Mouse (Mus musculus) splenic B cell, adult 2 months (primary cell): ENCODE measurements around the gene Slc52a3.

ENCODE experiments used
- DNase-seq: peaks from one replicate; pipeline ENCODE4 v3.0.0-alpha.2; 2011; ENCODE audit warnings: low read depth, low spot score
- H3K27me3 ChIP-seq: 2 replicates; pipeline ENCODE4 v1.6.1; 2012; ENCODE audit warnings: mild to moderate bottlenecking, low read length, moderate library complexity, mixed read lengths; ENCODE audit not compliant: control insufficient read depth, poor library complexity, insufficient read depth, severe bottlenecking
- H3K36me3 ChIP-seq: 2 replicates; pipeline ENCODE4 v1.6.1; 2012; ENCODE audit warnings: mild to moderate bottlenecking, low read length, moderate library complexity, mixed read lengths; ENCODE audit not compliant: control insufficient read depth, poor library complexity, insufficient read depth, severe bottlenecking

Gene Slc52a3

DNA sequence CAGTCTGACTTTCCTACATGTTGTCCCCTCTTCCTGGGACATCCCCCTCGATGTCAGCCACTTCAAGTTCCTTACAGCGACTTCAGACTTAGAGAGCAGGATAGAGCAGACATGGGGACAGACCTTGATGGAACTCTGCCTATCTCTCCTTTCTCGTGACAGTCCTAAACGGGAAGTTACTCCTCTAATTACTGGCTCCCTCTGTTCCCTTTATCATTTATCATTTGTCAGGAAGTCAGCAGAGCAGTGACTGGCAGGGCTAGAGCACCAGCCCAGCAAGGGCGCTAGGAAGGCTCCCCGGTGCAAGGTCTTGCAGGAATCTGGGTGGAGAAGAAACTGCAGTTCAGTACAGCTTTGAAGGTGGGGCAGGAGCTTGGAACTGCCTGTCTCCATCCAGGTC lies 6.2 kb downstream of the Slc52a3 start:
- Histone ChIP-seq H3K27me3 (no peaks in the 10 kb centered on the region), H3K36me3 (no peaks in the 10 kb centered on the region)
- no peak for DNase-seq

DNA sequence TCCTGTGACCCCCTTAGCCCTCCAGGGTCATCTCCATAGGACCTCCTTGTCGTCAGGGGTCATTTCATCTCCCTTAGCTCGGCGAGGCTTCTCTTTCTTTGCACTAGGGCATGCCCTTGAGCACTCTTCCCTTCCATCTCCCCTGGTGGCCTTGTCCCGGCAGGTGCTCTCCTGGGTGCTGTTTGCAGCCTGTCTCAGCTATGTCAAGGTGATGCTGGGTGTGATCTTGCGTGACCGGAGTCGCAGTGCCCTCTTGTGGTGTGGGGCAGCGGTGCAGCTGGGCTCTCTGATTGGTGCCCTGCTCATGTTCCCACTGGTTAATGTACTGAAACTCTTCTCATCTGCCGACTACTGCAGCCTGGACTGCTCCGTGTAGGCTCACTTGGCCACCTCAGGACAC lies 11.5 kb downstream of the Slc52a3 start:
- peak; percentile 19 for DNase-seq
- Histone ChIP-seq H3K36me3 (no peaks in the 10 kb centered on the region), H3K27me3 (no peaks in the 10 kb centered on the region)

DNA sequence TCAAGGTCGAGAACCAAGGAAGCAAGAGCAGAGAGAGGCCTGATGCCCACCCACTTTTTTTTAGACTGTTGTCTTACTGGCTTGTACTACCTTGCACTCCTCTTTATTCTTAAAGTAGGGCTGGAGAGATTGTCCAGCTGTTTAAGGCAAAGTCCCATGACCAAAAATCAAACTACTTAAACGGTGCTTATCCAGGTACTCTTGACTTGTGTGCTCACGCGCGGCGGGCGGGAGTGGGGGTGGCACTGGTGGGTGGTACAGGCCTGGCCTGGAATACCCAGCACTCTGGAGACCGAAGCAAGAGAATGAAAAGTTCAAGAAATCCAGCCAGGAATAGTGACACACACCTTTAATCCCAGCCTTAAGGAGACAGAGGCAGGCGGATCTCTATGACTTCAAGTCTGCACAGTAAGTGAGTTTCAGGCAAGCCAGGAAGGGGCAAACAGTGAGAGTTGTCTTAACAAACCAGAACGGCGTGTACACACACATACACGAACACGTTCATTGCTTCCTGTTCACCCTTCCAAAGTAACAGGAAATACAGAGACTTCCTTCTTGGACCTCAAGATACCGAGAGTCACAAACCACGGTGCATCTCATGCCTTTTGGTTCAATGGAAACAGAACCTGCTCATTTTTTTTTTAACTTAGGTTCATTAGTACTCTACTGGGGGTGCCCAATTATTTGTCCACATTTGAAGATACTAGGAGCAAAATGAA lies 12.9 kb downstream of the Slc52a3 start:
- H3K36me3 ChIP-seq: no peaks in the 10 kb centered on the region
- no peak for DNase-seq
- no peaks in the 10 kb centered on the region for H3K27me3 ChIP-seq

DNA sequence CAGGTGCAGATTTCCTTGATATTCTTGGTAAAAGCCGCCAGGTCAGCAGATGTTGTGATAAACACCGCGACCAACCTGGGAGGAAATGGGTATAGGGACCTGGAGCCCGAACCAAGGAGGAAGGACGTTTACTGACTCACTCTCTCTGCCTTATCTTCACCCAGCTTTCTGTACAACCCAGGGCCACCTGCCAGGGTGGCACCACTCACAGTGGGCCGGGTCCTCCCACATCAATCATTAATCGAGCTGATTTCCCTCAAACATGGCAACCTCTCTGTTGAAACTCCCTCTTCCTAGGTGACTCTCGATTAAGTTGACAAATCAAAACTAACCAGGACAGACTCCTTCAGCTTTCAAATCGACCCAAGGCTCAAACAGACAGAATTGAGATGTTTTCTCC lies 13.9 kb downstream of the Slc52a3 start:
- H3K27me3 ChIP-seq: no peaks in the 10 kb centered on the region
- no peak for DNase-seq
- H3K36me3 ChIP-seq: no peaks in the 10 kb centered on the region

DNA sequence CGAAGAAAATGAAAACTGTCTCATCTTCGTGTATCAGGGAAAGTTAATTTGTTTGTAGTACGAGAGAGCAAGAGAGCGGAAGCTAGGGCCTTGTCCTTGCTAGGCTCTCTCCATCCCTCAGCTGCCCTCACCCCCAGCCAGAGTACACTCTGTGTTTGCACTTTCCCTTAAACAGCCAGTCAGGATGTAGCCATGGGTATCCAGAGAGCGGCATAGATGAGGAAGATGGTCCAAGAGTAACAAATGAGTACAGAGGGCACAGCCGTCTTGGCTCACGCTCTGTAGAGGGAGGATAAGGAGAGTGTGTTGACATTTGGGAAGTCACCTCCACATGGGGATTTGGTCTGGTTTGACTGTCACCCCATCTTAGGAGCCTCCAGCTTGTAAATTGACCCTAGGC lies 14.3 kb downstream of the Slc52a3 start:
- Histone ChIP-seq H3K27me3 (no peaks in the 10 kb centered on the region), H3K36me3 (no peaks in the 10 kb centered on the region)
- no peak for DNase-seq

DNA sequence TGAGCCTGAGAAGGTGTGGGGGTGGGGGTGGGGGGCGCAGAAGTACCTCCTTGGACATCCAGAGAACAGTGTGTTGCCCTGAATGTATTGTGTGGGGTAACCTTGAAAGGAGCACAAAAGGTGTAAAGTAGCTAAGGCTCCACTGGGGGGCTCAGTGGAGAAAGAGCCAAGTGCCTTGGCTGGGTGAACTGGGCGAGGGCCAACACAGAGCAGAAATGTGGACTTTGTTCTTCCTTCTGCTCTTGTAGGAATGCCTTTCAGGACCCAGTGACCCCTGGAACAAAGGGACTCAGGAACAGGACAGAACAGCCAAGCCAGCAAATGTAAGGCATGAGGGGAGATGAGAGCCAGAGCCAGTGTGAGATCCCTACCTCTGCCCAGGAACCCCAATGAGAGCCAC lies 15.4 kb downstream of the Slc52a3 start:
- Histone ChIP-seq H3K36me3 (no peaks in the 10 kb centered on the region), H3K27me3 (no peaks in the 10 kb centered on the region)
- DNase-seq: no peak

DNA sequence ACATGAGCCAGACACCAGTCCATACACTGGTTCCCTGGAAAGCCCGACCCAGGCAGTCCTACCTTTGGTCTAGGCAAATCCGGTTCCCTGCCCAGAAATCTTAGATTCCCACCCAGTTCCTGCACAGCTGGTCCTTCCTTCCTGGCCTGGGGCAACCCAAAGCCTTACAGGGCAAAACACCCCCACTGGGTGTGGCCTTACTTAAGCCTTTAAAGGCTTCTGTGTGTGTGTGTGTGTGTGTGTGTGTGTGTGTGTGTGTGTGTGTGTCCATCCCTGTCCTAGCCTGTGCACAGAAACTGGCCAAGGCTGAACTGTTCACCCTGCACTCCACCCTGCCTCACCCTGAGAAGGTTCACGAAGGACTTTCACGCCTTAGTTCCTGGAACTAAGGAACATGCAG lies 15.9 kb downstream of the Slc52a3 start:
- Histone ChIP-seq H3K27me3 (no peaks in the 10 kb centered on the region), H3K36me3 (no peaks in the 10 kb centered on the region)

DNA sequence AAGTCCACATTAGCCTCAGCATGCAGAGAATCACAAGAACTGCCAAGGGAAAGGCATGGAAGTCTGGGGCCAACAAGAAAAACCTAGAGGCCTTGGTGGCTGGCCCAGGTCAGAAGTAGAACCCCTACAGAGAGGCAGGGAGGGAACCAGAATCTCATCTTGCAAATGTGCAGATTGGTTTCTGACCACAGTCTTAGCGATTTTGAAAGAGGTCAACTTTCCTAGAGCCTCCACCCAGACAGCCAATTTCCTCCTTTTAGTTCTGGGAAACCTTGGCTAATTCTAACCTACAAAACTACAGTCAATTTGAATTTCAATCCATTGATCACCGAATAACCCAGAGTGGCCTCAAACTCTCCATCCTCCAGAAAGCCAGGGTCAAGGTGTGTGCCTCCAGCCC lies 16.4 kb downstream of the Slc52a3 start:
- DNase-seq: no peak
- Histone ChIP-seq H3K36me3 (no peaks in the 10 kb centered on the region), H3K27me3 (no peaks in the 10 kb centered on the region)

More for the DNA sequence above, 15.9 kb downstream of the Slc52a3 start:
- no peak for DNase-seq

DNA sequence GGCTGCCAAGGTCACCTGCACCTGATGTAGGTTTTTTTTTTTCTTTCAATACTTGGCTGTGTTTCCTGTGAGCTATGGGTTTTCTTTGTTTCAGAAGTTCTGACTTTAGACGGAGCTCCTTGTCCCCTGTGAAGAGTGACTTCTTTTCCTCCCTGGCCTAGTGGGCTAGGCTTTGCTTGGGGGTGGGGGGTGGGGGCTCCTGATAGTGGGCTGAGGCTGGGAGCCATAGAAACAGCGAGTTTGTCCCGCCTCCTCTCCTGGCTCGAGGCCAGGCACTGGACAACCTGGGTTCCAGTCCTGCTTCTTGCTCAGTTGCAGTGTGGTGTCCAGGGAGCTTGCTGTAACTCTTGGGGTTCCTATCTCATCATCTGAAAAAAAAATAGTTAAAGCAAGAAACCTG lies 19.7 kb downstream of the Slc52a3 start:
- DNase-seq: no peak
- no peaks in the 10 kb centered on the region for H3K27me3 ChIP-seq
- H3K36me3 ChIP-seq: no peaks in the 10 kb centered on the region

DNA sequence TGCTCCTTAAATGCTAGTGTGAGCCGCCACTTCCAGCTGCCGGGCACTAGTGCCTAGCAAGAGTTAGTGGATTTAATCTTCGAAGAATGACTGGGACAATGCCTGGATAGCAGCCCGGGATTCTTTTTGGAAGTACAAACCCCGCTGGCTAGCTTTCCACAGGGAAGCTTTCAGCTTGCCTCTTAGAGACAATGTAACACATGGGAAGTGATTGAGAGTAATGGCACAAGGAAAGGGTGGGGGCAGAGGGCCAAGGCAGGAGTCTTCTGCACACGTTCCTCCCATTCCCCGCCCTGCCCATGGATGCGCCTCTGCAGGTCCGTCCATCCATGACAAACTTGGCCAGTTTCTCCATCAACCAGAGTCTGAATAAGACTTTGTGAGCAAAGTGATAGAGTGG lies 20.4 kb downstream of the Slc52a3 start:
- H3K36me3 ChIP-seq: no peaks in the 10 kb centered on the region
- DNase-seq: no peak
- no peaks in the 10 kb centered on the region for H3K27me3 ChIP-seq

DNA sequence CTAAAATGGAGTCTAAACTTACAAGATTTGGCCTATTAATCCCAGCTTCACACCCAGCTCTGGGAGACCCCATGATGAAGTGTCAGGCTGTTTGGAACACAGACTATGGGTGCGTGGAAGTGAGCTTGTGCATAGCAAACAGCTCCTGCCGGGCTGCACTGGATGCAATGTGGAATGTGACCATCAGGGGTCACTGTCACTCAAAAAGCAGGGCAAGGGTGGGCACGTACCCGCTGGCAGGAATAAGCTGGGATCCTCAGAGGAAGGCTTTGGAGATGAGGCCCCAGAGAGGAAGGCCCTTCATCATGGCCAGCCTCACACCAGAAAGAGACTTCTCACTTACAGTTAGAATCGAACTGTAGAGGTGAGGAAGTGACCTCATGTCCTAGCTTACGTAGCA lies 23.9 kb downstream of the Slc52a3 start:
- peak; percentile 56 for DNase-seq

DNA sequence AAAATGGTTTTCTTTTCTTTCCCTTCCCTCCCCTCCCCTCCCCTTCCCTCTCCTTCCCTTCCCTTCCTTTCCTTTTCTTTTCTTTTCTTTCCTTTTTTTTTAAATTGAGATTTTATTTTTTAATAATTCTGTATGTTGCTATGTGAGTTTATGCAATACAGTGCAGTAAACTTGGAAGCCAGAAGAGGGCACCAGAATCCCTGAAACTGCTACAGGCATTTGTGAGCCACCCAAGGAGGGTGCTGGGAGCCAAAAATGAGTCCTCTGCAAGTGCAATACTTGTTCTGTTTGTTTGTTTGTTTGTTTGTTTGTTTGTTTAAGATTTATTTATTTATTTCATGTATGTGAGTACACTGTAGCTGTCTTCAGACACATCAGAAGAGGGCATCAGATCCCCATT lies 25.7 kb downstream of the Slc52a3 start:
- no peaks in the 10 kb centered on the region for H3K27me3 ChIP-seq
- DNase-seq: no peak
- H3K36me3 ChIP-seq: no peaks in the 10 kb centered on the region

More for the DNA sequence above, 23.9 kb downstream of the Slc52a3 start:
- Histone ChIP-seq H3K27me3 (no peaks in the 10 kb centered on the region), H3K36me3 (no peaks in the 10 kb centered on the region)

DNA sequence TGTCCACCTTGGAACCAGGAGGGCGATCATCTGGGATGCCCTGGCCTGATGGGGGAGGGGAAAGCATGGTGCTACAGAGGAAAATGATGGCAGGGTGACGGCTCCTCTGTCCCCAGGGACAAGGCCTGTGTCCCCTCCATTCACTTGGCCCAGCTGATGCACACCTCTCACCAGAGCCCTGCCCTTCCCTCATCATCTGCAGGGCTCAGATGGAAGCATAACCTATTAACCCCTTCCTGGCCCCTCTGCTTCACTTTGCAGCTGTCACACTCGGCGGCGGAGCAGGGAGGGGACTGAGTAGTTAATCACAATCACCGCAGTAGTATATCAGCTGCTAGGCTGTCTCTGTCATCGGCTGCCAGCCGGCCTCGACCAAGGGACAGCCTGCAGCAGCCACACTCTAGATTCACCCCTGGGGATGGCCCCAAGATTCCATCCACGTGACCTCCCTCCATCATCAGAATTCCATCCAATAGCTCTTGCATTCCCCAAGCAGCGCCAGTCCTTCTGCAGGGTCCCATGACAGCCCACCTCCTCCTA lies 28.6 kb downstream of the Slc52a3 start:
- no peak for DNase-seq
- H3K36me3 ChIP-seq: no peaks in the 10 kb centered on the region
- H3K27me3 ChIP-seq: no peaks in the 10 kb centered on the region

DNA sequence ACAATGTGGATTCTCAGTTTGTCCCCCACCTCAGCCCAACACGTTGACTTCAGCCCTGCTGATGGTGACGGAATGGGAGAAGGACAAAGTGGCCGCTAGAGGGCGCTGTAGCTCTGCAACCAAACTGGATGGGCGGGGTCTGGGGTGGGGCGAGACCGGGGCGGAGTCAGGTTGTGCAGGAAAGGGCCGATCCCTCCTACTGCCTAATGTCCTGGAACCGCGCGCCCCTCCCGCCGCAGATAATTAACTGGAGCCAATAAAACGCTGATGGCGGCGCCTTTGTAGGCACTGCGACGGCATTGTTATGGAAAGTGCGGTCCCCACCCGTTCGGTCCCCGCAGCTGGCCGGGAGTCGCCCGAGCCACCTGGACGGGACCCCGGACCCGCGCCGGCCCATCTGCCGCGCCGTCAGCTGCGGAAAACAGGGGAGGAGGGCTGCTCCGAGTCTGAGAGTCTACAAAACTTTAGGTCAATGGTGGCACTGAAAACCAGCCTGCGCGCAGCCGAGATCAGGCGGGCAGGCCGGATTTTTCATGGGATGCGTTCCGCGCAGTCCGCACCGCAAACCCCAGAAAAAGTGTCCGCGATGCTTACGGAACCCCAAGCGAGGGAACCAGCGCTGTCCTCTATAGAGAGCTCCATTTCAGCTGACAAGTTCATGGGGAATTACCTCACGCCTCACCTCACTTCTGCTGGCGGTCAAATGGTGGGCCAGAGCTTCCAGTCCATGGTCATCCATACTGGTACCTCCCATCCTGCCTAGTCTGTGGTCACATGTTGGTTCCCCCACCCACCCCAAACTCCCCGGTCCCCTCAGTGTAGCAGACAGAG lies 33.2 kb downstream of the Slc52a3 start:
- DNase-seq: peak; percentile 92
- H3K27me3 ChIP-seq: no peaks in the 10 kb centered on the region

DNA sequence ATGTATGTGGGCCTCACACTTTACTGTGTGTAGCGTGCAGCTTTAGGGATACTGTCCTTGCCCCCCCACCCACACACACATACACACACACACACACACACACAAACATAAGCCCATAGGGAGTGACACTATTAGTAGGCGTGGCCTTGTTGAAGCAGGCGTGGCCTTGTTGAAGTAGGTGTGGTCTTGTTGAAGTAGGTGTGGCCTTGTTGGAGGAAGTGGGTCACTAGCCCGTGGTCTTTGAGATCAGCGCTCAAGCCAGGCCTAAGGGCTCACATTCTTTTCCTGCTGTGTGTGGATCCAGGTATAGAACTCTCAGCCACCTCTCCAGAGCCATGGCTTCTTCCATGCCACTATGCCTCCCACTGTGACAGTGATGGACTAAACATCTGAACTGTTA lies 34.7 kb downstream of the Slc52a3 start:
- no peak for DNase-seq
- H3K27me3 ChIP-seq: no peaks in the 10 kb centered on the region
- no peaks in the 10 kb centered on the region for H3K36me3 ChIP-seq

More for the DNA sequence above, 33.2 kb downstream of the Slc52a3 start:
- no peaks in the 10 kb centered on the region for H3K36me3 ChIP-seq
